Mouse (Mus musculus) retina, embryonic 14.5 days (tissue): ENCODE results near the gene Lag3.
A peak's percentile ranks its signal among the peaks of the same experiment; 100 is the strongest.

ENCODE experiments used
- DNase-seq: peaks from one replicate; pipeline ENCODE4 v3.0.0-alpha.2; 2015; ENCODE audit warnings: low spot score

Lag3 gene

DNA sequence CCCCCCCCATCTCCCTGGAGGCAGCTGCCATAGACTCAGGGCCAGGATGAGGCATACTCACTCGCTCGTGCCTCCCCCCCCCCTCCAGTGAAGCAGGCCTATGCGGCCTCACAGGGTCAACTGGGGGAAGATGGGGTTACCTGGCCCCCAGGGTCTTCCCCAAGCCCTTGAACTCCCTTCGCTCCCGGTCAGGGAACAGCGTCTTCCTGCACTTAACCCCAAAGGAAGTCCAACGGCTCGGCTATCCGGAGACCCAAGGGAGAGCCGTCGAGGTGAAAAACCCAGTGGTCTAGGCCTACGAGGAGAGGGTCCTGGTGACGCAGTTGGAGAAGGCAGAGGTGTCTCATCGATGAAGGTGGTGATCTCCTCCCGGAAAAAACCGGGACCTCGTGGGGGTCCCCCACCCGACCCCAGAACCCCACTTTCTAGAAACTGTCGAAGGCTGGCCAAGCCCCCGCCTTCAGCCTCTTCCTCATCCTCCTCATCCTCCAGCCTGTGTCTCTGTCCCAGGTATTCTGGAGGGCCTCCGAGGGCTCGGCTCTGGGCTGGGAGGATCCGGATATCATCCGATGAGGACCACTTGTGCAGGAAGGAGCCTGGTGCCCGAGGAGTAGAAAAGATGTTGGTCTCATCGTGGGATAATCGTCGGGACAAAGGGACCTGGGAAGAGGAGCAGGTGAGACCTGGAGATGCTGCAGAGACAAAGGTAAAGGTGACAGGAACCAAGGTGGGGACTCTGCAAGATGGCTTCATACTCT is 52.8 kb downstream of the Lag3 start:
- DNase-seq: no peak

DNA sequence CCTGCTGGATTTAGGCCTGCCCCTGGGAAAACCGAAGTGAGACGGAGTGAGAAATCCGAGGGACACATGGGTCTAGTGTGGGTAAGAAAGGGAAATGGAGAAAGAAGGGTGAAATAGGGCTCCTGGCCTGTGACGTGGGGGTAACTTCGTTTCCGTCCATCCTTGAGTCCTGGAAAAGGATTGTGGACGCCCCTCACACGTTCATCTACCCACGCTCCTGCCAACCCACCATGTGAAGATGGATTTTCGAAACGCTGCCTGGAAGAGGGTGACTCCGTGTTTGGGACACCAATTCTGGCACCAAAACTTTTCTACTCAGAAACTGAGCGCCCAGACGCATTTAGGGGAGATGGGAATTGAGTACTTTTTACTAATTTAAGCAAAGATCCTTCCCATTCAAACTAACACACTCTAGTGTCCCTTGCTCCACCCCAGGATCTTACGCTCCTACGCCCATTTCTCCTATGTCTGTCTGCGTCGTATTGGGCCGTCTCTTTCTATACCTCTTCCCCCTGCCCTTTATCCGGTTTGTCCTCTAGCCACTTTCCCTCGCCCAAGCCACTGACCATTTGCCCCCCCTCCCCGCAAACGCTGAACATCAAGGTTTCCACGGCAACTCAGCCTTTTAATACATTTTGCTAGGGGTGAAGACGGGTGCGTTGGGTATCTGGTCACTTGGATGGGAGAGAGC is 53.5 kb downstream of the Lag3 start:
- no peak for DNase-seq

DNA sequence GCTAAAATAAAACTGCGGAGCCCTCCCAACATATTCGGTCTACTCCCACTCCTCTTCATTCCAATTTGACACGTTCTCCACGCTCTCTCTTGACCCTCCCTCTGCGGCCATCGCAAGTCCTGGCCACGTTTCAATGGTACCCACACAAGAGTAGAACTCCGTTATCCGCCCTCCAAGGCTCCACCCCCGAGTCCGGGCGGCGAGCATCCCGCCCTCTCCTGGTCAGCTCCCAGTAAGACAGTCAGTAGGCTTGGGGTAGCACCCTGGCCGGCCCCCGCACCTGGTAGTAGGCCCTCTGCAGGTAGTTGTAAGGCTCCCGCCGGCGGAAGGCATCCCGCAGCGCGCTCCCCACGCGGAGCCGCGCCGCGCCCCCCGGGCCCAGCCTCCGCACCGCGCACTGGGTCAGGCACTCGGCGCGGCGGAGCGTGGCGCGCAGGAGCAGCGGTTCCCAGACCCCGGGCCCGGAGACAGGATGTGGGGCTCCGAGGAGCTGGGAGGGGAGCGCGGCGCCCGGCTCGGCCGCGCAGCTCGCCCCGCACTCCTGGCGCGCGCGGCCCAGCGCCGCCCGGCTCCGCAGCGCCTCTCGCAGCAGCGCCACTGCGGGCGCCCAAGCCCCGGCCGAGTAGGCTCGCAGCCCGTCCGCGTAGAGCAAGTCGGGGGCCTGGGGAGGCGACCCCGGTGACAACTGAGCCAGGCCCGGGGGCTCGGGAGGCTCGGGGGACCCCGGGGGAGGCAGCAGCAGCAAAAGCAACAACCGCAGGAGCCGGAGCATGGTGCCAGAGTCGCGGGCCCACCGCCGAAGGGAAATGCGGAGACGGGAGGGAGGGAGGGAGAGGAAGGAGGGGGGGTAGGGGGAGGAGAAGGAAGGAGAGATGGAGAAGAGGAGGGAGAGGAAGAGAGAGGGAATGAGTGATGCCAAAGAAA is 54.3 kb downstream of the Lag3 start, which contains the start of gene P3h3:
Gene P3h3 (minus strand): TSS at position 837 of the 924 bp plus-strand sequence.
- DNase-seq: peak; percentile 89

DNA sequence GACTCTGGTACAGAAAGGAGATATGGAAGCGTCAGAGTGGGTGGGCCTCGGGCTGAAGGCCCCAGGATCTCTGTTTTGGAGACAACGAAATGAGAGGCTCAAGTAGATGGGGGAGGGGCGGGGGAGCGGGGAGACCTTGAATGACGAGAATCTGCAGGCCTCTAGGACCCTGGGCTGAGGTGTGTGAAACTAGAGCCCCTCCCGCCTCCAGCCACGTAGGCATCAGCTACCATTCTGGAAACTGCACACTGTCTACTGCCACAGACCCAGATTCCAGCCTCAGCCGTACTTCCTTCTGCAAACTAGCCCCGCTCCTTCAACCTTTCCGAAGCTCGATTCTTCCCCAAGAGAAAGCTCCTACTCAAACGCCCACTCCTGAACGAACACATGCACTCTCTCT is 55.2 kb downstream of the Lag3 start:
- DNase-seq: peak; percentile 60

DNA sequence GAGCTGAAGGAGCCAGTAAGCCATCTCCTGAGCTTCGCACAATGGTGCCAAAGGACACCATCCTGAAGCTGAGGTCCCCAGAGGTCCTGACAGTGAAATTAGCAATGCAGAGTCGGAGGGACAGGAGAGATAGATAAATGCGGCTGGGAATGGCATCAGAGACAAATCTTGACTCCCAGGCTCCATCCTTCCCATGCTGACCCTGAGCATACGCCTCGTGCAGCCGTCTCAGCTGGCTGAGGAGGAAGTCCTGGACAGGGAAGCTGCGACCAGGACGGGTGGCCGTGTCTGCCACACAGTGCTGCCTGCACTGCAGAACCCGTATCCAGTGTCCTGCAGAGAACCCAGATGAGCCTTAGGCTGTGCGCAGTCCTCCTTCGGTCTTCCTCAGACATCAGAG is 56.9 kb downstream of the Lag3 start:
- no peak for DNase-seq
